Mouse (Mus musculus) layer of hippocampus, adult 11-12 months (tissue): ENCODE data around the gene Wipf2.

Source experiments
- DNase-seq: peaks from one replicate; pipeline ENCODE4 v3.0.0; 2022; ENCODE audit warnings: low spot score

The Wipf2 gene

DNA sequence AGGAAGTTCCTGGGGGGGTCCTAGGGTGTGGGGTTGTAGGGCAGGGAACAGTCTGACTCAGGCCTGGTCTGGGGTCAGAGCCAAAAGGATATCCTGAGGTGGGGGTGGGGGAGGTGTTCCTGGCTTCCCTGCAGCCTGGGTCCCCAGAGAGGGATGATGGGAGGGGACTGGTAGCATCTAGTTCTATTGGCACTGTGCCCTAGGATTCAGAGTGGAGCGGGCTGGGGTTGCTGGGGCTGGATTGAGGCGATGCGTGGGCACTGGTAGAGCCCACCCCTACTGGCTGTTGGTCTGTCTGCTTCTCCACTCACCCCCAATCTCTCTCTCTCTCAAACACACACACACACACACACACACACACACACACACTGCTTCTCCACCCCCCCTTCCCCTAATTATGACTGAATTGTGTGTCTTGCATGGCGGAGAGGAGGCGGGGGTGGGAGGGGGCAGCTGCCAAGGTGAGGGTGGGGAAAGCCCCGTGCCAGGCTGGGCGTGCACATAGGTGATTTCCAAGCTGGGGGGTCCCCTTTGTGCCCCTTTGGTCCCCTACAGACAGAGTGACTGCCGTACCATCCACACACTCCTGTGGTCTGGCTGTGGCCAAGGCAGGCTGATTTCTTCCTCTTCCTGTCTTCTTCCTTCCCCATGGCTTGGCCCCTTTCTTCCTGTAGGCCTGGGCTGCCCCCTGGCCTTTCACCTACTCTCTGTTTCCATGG lies 79.6 kb downstream of the Wipf2 start:
- no peak for DNase-seq

DNA sequence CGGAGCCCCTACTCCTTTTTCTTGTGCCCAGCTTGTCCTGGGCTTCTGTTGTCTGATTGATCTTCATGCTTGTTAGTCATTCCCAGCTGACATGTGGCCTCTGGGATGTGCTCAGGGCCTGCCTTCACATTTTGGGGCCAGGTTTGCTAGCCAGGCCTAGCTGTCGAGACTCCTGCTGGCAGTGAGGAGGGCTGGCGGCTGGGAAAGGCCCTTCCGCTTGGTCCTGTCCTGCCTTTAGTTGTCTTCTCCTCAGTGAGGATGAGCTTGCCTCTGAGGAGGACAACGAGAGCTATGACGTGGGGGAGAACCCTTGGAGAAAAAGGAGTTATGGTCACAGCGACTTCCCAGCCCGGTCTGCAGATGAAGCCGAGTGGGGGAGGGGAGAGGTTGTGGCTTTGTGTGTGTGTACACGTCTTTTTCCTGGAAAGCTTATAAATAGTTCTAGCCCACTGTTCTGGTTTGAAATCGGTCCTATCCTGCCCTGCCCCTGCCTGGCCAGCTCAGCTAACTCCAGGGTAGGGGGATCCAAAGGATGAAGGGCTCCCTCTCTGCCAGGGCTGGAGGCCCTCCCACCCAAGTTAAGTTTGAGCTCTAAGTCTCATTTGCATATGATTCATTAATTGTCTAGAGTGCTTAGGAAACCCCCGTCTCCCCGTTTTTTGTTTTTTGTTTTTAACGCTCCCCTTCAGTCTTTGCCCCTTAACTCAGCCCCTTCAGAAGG lies 80.5 kb downstream of the Wipf2 start:
- no peak for DNase-seq

DNA sequence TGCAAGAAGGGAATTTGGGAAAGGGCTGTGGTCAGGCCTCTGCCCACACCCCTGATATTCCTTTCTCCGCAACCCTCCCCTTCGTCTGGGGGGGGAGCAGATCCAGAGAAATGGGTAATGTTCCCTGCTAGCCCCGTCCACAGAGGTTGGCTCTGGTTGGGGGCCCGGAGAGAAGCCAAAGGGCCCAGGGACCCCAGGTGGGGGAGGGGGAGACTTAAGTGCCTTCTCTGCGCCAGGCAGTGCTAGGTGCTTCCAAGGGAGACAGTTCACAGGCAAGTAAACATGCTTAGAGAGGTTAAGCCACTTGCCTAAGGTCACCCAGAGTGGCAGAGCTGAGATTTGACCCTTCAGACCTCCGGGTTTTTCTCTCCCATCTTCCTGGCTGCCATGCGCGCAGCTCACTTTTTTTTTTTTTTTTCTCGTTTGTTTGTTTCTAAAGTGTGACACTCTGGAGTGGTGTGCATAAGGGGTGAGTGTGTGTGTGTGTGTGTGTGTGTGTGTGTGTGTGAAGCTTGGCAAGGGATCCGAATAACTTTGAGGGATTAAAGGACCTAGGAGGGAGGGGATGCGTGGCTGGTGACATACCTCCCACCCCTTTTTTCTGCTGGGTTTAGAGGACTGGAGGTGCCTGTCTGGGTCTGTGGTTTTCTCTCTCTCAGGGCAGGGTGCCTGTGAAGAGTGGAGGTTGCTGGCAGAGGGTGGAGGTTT lies 81.6 kb downstream of the Wipf2 start:
- DNase-seq = no peak

DNA sequence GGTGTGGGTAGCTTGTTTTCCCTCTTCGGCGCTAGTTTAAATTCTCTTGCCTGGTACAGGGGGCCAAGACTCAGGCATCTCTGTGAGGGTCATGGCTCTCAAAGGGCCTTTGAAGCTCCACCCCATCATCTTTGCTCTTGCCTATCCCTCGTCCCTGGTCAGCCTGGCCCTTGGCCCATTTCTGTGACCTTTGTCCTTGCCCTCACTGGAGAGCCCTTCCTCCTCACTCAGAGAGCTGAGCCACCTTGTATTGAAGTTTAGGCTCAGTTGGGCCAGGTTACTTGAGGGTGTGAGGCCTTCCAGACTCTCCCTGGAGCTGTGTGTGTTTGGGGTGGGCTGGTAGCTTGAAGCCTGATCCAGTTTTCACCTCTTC lies 82.2 kb downstream of the Wipf2 start:
- no peak for DNase-seq

DNA sequence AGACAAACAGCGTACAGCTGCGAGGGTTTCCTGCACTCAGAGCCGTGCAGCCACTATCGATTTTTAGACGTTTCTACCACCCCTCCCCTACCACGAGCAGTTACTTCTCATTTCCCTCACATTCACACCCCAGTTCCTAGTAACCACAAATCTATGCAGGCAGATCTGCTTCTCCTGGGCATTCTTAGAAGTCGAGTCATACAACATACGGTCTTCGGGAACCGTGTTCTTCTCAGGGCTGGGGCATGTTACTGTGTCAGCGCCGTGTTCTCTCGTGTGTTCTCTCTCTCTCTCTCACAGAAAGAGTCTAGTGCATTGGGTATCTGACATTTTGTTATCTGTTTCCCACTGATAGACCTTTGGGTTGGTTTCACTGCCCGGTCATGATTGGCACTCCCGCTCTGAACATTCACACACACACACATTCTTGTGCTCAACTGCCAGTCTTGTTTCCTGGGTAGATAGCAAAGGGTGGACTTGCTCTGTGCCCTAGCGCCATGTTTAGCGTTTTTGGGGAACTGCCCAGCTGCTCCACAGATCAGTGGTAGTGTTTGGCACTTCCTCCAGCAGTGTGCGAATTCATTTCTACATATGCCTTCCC lies 84.6 kb downstream of the Wipf2 start:
- no peak for DNase-seq

DNA sequence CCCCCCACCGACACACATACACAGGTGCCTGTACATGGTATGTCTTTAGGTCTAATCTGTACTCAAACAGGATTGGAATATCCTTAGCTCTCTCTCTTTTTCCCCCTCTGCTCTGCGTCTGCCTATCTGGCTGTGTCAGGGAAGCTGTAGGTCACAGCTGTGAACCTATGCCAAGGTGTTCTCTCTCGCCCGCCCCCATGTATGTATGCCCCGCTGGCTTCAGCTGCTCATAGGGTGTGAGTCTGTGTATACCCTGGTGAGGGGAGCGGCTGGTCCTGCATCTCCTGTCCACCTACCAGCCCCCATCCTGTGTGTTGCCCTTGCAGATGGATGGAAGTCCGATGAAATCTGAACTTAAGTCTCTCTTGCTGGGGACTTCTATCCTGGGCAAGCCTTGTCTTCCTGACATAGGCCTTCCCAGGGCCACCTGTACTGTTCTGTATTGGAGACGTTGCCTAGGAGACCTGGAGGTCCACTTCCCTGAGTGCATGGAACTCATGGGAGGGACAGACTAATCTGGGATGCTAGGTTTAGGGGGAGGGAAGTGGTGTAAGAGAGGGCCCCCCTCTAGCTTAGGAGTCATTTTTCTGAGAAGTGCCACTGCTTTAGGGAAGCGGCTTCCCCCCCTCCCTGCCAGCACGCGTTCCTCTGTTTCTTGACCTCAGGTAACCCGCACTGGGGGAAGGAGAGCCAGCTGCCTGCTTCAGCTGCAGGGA lies 86.0 kb downstream of the Wipf2 start:
- no peak for DNase-seq

DNA sequence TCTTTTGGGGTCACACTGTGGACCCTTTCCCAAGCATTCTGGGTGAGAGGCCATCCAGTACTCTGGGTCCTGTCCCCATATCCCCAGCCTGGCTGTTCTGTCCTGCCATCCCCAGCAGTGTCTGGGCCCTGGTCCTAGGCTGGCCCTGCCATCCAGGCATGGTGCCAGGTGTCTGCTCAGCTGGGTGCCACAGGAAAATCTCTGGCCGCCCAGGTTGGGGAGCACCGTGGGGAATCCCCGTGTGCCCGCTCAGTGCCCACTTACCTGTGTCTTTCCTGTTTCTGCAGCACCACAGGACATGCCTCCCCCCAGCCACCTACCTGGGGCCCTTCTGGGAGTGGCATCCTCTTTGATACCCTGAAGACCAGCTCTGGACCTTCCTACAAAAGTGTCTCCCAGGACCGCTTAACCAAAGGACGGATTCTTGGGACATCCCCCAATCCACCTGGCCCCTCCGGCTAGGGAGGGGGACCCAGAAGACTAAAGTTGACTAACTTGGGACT lies 86.6 kb downstream of the Wipf2 start:
- DNase-seq = no peak

DNA sequence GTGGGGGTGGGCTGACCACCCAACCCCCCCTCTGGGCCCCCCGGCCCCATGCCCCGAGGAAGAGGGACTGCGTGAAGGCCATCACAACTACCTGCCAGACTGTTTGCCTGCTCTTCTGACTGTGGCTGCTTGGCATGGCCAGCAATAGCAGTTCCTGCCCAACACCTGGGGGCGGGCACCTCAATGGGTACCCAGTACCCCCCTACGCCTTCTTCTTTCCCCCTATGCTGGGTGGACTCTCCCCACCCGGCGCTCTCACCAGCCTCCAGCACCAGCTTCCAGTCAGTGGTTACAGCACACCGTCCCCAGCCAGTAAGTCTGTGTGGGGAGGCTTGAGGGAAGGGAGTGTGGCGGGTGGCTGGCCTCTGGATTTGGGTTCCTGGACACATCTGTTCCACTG lies 87.0 kb downstream of the Wipf2 start:
- DNase-seq = no peak

DNA sequence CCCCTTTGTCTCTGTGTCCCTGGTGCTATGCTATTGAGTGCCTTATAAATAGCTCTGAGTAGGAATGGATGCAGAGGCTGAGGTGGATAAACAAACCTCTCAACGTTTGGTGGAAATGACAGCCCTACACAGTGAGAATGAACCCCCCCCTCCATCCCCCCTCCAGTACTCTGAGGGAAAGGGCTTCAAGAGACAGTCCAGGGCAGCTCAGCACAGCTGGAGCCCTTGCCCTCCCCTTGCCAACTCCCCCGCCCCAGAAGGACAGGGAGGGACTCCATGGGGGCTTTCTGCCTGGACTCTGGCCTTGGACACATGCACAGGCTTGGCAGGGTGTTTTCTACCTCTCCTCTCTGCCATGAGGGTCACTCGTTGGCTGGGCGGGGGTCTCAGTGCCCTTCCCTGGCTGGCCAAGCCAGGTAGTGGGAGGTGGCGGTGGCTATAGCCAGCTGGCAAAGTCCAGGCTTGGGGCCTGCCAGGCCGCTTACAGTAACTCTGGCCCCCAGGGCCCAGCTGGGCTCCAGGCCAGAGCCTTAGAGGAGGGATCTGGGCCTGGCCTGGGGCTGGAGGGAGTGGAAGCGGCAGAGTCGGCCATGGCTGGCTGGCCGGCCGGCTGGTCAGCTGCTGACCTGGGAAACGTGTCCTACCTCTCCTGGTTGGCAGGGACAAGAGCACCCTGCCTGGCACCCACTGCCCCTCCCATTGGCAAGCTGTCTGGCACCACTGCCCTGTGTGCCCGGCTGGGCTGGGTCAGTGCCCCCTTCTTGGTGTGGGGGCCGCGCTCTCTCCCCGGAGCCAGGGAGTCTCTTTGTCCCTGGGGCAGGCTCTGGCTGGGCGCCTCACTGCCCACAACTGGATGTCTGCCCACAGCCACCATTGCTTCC lies 87.8 kb downstream of the Wipf2 start:
- peak; percentile 55 for DNase-seq

DNA sequence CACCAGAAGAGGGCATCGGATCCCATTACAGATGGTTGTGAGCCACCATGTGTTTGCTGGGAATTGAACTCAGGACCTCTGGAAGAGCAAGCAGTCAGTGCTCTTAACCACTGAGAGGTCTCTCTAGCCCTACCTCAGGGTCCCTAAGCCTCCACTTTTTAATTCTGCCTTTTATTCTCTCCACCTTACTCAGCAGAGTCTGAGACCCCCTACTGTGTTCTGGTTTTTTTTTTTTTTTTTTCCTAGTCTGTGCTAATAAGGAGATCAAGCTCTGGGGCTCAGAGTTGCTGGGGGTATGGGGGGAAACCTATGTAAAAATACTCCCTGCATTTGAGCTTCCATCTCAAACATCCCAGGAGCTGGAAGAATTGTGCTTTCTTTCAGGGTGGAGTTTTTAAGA lies 88.7 kb downstream of the Wipf2 start:
- no peak for DNase-seq

DNA sequence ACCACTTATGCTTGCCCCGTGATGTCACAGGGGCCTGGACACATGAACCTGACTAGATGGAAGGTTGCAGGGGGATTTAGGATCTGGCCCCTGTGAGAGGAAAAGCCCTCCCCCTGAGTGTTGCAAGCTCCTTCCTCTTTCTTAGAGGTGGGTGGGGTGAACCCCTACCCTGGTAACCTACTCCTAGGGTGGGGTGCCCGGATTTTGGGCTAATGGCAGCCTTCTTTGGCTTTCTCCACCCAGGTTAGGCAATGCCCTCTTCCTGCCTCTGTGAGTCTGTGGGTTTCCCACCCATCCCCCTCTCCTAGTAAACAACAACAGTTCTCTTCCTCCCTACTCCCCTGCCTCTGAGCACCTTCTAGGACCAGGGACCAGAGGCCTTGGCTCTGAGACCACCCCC lies 89.3 kb downstream of the Wipf2 start:
- DNase-seq = no peak

DNA sequence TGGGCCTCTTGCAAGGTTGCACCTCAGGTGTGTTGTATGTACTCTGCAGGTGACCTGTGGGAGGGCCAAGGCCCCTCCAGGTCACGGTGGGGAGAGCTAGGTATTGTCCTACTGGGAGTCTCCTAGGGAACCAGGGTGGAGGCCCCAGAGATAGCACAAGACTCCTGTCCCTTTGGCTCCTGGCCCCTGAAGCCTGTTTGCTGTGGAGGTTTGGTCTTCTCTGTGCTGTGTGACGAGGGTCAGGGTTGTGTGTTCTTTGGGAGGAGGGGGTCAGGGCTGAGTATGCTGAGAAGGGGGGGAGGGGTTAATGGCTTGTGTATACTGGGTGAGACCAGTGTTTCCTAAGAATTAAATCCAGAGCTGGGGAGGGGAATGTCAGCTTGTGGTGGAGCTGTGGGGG lies 89.9 kb downstream of the Wipf2 start:
- DNase-seq = no peak

DNA sequence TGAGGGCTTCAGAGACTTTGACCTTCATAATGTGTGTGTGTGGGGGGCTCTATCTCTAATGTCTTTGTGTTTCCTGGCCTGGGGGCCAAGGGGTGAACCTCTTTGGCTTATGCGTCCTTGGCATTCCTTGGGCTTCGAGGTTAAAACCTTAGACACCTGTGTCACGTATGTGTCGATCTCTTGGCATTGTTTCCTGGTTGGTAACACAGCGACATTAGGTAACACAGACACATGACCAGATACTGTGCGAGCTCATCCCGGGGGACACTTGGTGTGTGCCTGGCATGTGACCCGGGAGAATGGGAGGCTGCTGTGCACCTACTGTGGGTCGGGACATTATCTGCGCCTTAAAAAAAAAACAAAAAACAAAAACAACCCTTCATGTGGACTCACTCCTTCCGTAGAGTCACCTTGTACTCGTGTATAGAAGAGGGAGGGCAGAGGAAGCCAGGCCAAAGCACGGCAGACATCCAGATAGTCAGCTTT lies 90.4 kb downstream of the Wipf2 start:
- no peak for DNase-seq

DNA sequence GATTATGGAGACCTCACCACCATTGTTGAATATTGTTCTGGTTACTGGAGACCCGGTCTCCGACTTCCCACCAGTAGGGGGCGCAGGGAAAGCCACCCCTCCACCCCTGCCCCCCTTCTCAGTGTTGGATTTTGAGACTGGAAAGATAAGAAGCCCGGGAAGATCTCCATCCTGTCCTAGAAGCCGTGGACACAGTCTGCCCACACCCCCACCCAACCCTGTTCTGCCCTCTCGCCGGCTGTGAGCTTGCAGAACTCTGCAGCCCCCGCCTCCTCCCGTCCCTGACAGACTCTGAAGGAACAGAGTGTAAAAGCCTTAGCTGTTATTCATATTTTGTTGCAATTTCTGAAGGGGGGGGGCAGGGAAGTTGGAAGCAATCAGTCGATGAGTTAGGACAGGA lies 90.9 kb downstream of the Wipf2 start:
- DNase-seq = peak; percentile 58
